Mouse (Mus musculus) limb, embryonic 13.5 days (tissue): ENCODE measurements around the gene Pde8b. TPM values are rescaled to one million over a fixed set of nuclear protein-coding genes. Genes with fewer than 3 reads are reported as not detected.
"Not testable (repeated sequence)": the region's sequence is repeated elsewhere in the genome, so short reads cannot be mapped to it uniquely, and the experiment has no call there.

Source experiments
- ATAC-seq: fragments of 200-750 bp; cut with Nextera tagmentation; 2 replicates; pipeline ENCODE4 v1.8.0; 2017; ENCODE audit warnings: low read depth, moderate number of reproducible peaks, moderate TSS enrichment; ENCODE audit not compliant: low FRiP score
- H3K27ac ChIP-seq: fragments of 300-500 bp; sonication (generic); 2 replicates; pipeline ENCODE4 v1.5.1; 2015; ENCODE audit warnings: inconsistent platforms, mild to moderate bottlenecking, moderate library complexity
- H3K27me3 ChIP-seq: fragments of 300-500 bp; sonication (generic); 2 replicates; pipeline ENCODE4 v1.6.1; 2015; ENCODE audit warnings: mild to moderate bottlenecking, inconsistent platforms
- H3K36me3 ChIP-seq: fragments of 300-500 bp; sonication (generic); 2 replicates; pipeline ENCODE4 v1.6.1; 2015; ENCODE audit warnings: inconsistent platforms, mild to moderate bottlenecking, moderate library complexity
- H3K4me1 ChIP-seq: fragments of 300-500 bp; sonication (generic); 2 replicates; pipeline ENCODE4 v1.6.1; 2015; ENCODE audit warnings: inconsistent platforms
- H3K4me2 ChIP-seq: fragments of 300-500 bp; sonication (generic); replicated peaks from 2 replicates; pipeline ENCODE4 v1.6.1; 2015; ENCODE audit warnings: inconsistent platforms, mild to moderate bottlenecking, moderate library complexity
- H3K4me3 ChIP-seq: fragments of 300-500 bp; sonication (generic); 2 replicates; pipeline ENCODE4 v1.5.1; 2015; ENCODE audit warnings: moderate library complexity, mild to moderate bottlenecking, inconsistent platforms
- H3K9ac ChIP-seq: fragments of 300-500 bp; sonication (generic); 2 replicates; pipeline ENCODE4 v1.6.1; 2015; ENCODE audit warnings: mild to moderate bottlenecking, inconsistent platforms
- H3K9me3 ChIP-seq: fragments of 300-500 bp; sonication (generic); 2 replicates; pipeline ENCODE4 v1.6.1; 2016; ENCODE audit warnings: inconsistent platforms
- WGBS: fragments of 180-500 bp; shearing (Covaris S2); methylation state at CpG from one replicate; pipeline ENCODE4 v1.1.7; 2015; 5-methylcytosine and 5-hydroxymethylcytosine counted together
- polyA plus RNA-seq: library from polyadenylated mRNA; unstranded; fragments of >200 nt; fragmentation: Nextera tagmentation; extraction: Ambion mirVana; gene quantifications from 2 replicates; pipeline ENCODE4 v1.2.1, GENCODE M21; 2015

Gene Pde8b
- polyA plus RNA-seq, 1 experiment from 2014 or later: 3.5 TPM

DNA sequence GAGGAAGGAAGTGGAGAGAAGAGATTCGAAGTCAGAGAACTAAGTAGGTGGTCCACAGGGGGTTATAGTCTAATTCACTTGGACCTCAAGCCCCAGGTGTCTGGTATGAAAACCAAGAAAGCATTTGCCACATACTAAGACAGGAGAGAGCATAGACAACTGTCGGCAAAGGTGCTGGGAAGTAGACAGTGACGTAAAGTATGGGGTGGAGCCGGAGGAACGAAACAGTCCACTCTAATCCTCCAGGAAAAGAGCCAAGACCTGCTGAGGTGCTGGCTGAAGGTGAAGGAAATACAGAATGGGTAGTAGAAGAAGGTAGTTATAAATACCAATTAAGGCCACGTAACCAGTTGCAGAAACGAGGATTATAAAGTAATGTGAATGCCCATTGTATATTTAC is 42.8 kb downstream of the Pde8b start:
- H3K4me1 ChIP-seq, H3K9me3 ChIP-seq, H3K4me3 ChIP-seq, ATAC-seq, H3K9ac ChIP-seq, H3K27ac ChIP-seq, H3K27me3 ChIP-seq, H3K36me3 ChIP-seq, H3K4me2 ChIP-seq: not testable (repeated sequence)
- 77% methylated on average over 7 of the region's 7 CpGs for WGBS

DNA sequence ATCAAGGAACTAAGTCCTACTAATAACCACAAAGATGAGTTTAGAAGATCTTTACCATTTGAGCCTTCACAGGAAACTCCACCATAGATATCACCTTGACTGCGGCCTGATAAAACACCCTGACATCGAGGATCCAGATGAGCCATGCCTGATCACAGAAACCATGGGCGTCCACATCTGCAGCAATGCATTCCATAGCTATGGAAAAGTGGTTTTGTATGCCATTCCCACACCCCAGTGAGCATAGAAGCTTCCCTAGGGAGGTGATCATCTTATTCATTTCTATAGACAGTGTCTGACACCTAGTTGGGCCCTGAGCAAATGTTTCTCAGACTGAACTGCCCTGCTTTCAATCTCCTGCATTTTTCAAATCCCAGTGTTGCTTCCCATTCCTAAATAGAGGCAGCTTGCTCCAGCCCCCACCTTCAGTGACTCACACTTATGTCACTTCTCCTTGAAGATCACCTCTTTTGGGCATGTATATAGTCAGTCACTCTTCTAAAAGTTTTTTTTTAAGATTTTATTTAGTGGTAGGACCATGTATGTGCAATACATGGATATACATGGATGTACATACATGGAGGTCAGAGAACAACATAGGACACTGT is 47.9 kb downstream of the Pde8b start:
- ATAC-seq: no peak
- no peaks in the 10 kb centered on the region for H3K4me1 ChIP-seq
- no peak overlapping the region for H3K4me3 ChIP-seq
- no peak overlapping the region for H3K27ac ChIP-seq
- no peak overlapping the region for H3K9ac ChIP-seq
- H3K9me3 ChIP-seq: no peaks in the 10 kb centered on the region
- no peak overlapping the region for H3K4me2 ChIP-seq
- no peaks in the 10 kb centered on the region for H3K27me3 ChIP-seq
- 85% methylated on average over 3 of the region's 3 CpGs for WGBS
- no peaks in the 10 kb centered on the region for H3K36me3 ChIP-seq

DNA sequence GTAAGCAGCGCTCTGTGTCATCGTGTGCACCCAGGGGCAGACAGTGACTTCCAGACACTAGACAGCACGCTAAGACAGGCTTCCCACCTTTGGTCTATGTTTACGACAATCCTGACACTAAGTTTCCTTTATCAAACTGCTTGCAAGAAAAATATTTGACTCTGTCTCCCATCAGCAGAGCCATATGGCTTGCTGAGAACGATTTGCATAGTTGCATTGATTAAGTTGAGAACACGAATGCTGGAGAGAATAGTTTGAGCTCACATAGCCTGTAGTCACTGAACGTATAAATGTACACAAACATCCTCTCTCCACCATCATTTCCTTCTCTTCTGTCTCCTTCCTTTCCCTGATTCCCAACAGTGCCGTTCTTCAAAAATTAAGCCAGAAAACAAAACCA is 49.3 kb downstream of the Pde8b start:
- no peak overlapping the region for H3K27ac ChIP-seq
- ATAC-seq: no peak
- WGBS: 81% methylated on average over 8 of the region's 8 CpGs

DNA sequence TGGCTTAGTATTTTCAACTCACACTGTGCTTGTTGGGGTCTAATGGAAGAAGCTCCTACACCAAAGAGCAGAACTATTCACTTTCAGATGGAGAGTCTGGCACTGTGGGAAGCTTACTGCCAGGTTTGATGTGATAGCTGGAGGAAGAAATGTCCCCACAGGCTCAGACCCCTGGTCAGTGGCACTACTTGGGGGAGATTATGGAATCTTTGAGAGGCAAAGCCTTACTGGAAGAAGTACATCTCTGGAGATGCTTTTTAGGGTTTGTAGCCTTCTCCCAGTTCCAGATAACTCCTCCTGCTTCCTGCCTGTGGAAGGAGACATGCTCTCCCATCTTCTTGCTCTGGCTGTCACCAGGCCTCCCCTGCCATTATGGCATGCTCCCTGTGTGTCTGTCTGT is 50.1 kb downstream of the Pde8b start:
- H3K9ac ChIP-seq: no peak overlapping the region
- no peak overlapping the region for H3K4me3 ChIP-seq
- no peak overlapping the region for H3K27ac ChIP-seq
- no peak overlapping the region for H3K4me2 ChIP-seq
- H3K27me3 ChIP-seq: no peaks in the 10 kb centered on the region
- no peak for ATAC-seq
- no peaks in the 10 kb centered on the region for H3K4me1 ChIP-seq
- H3K36me3 ChIP-seq: no peaks in the 10 kb centered on the region
- H3K9me3 ChIP-seq: no peaks in the 10 kb centered on the region

More for the DNA sequence above, 49.3 kb downstream of the Pde8b start:
- Histone ChIP-seq H3K4me2 (no peak overlapping the region), H3K4me3 (no peak overlapping the region), H3K27me3 (no peaks in the 10 kb centered on the region), H3K9ac (no peak overlapping the region), H3K4me1 (no peaks in the 10 kb centered on the region), H3K36me3 (no peaks in the 10 kb centered on the region), H3K9me3 (no peaks in the 10 kb centered on the region)

DNA sequence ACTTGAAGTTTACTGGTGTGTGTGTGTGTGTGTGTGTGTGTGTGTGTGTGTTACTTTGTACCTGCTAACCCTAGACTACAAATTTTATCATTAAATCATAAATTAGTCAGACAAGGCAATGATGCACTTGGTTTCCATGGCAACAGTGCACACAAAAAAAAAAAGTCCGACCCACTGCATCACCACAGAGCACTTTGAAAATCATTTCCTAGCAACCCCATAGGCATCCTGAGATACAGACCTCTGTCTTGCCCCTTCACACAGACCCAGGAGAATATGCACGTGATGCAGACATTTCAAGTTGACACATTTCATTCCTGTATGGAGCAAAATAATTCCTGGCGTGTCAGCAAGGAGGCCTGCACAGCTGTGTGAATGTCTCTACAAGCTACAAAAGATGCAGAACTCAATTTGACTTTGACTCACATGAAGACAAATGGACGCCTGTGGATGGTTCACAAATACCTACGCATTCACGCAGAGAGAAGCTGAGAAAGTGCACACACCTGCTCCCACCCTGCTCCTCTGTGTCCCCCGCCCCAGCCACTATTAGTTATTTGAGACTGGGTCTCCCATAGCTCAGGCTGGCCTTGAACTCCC is 53.9 kb downstream of the Pde8b start:
- Histone ChIP-seq H3K4me3 (no peak overlapping the region), H3K27ac (no peak overlapping the region), H3K27me3 (no peaks in the 10 kb centered on the region), H3K9ac (no peak overlapping the region), H3K4me1 (no peaks in the 10 kb centered on the region), H3K9me3 (no peaks in the 10 kb centered on the region), H3K36me3 (no peaks in the 10 kb centered on the region), H3K4me2 (no peak overlapping the region)
- 78% methylated on average over 7 of the region's 7 CpGs for WGBS
- no peak for ATAC-seq

DNA sequence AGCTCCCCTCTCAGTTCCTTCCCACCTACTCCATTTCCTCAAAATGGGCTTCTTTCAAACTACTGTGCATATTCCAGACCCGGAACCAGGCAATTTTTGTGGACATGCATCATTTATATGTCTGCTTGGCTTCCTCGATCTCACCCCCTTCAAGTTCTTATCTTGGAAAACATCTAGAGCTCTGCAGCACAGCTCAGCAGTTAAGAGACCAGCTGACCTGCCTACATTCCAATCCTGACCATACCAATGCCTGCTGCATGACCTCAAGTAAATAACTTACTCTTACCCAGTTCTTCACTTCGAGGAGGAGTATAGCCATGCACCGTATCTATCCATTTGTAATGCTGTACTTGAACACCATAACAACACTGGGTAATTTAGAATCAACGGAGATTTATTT is 58.2 kb downstream of the Pde8b start:
- no peak for ATAC-seq
- no peak overlapping the region for H3K27ac ChIP-seq
- no peak overlapping the region for H3K9ac ChIP-seq
- H3K9me3 ChIP-seq: no peaks in the 10 kb centered on the region
- no peaks in the 10 kb centered on the region for H3K36me3 ChIP-seq
- H3K4me1 ChIP-seq: no peaks in the 10 kb centered on the region
- H3K4me2 ChIP-seq: no peak overlapping the region
- no peak overlapping the region for H3K4me3 ChIP-seq
- WGBS: 80% methylated on average over 5 of the region's 5 CpGs
- no peaks in the 10 kb centered on the region for H3K27me3 ChIP-seq

DNA sequence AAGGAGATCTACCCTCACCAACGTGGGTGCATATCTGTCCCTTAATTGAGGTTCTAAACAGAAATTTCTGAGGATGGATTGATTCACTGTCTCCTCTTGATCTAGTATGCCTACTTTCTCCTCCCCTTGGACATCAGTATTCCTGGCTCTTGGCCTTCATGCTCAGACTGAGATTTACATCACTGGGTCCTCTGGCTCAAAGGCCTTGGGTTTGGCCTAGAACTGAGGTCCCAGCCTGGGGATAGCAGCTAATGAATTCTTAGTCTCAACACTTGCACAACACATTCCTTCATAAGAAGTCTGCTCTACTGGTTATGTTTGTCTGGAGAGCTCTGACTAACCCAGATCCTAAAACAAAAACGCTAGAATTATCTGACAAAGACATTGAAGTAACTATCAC is 61.0 kb downstream of the Pde8b start:
- no peak for ATAC-seq
- WGBS: 82% methylated on average over 2 of the region's 2 CpGs
- Histone ChIP-seq H3K9ac (no peak overlapping the region), H3K4me3 (no peak overlapping the region), H3K27ac (no peak overlapping the region), H3K9me3 (no peaks in the 10 kb centered on the region), H3K4me1 (no peaks in the 10 kb centered on the region), H3K4me2 (no peak overlapping the region), H3K27me3 (no peaks in the 10 kb centered on the region), H3K36me3 (no peaks in the 10 kb centered on the region)

DNA sequence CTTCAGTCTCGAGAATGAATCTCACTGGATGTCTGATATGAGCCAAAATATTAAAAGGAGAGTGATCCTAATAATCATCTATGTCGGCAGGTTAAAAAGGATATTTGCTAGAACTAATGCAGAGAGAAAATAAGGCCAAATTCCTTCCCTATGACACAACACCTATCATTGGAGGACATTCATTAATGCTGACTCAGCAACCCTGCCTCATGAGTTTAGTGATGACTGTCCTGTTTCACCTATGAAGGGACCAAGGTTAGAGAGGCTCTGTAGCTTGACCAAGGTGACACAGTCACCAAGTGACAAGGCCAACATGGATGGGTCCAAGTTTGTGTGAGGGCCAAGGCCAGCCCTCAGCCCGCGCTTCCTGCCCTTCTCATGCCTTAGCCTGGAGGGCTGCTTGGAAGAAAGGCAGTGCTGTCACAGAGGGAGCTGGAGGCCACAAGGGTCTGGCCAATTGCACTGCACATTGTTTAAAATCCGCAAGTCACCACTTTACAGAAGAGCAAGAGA is 62.9 kb downstream of the Pde8b start:
- WGBS: 88% methylated on average over 5 of the region's 5 CpGs
- Histone ChIP-seq H3K9me3 (no peaks in the 10 kb centered on the region), H3K36me3 (no peaks in the 10 kb centered on the region), H3K27me3 (no peaks in the 10 kb centered on the region), H3K27ac (no peak overlapping the region), H3K4me2 (no peak overlapping the region), H3K9ac (no peak overlapping the region), H3K4me3 (no peak overlapping the region), H3K4me1 (no peaks in the 10 kb centered on the region)
- no peak for ATAC-seq

DNA sequence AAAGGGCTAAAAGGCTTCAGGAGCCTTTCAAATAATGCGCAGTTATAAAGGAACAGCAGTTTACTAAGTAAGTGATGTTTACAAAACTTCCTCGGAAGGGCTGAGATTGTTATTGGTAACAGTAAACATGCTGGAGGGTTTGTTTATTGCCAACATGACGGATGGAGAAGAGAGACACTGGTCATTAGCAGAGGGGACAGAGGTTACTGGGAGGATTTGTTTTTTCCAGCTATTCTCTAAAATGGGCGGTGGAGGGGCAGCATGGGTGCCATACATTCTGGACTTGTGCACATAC is 63.4 kb downstream of the Pde8b start:
- no peak for ATAC-seq
- no peak overlapping the region for H3K4me2 ChIP-seq
- H3K4me3 ChIP-seq: no peak overlapping the region
- H3K9me3 ChIP-seq: no peaks in the 10 kb centered on the region
- H3K27ac ChIP-seq: no peak overlapping the region
- WGBS: 39% methylated on average over 4 of the region's 4 CpGs
- H3K4me1 ChIP-seq: no peaks in the 10 kb centered on the region
- no peaks in the 10 kb centered on the region for H3K36me3 ChIP-seq
- H3K9ac ChIP-seq: no peak overlapping the region
- no peaks in the 10 kb centered on the region for H3K27me3 ChIP-seq

DNA sequence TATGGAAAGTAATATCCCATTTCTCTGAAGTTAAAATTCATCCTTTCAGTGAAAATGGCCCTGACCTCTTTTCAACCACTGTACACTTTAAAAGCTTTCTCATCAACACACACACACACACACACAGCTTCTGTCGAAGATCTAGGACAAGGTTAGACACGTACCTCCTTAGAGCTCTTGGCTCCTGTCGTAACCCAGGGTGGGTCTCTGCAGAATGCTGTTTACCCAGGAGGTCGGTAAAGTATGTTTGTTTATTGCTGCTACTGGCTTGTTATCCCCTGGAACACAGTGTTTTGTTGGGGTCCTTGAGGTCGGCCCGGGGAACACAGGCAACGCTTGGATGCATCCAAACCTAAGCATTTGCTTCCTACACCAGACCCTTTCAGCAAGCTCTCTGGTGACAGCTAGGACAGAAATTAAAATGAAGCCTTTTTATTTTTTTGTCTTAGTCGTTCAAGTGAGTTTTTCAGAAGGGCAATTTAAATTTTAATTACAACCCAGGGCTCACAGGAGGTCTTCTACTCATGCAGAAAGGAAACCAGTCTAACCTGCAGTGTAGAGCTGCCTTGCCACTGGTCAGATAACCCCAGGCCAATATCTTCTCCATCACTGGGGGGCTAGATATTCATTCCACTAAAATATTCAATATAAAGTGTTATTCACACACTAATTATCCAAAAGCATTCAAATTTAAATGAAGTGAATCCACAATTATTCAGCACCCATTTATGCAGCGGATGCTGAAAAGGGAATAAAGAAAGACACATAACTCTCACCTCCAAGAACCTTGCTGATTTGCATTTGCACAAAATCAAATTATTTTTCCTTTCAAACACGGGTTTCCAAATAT is 64.0 kb downstream of the Pde8b start:
- Histone ChIP-seq H3K27me3 (no peaks in the 10 kb centered on the region), H3K4me2 (no peak overlapping the region), H3K36me3 (no peaks in the 10 kb centered on the region), H3K27ac (no peak overlapping the region), H3K4me3 (no peak overlapping the region), H3K9ac (no peak overlapping the region), H3K4me1 (no peaks in the 10 kb centered on the region), H3K9me3 (no peaks in the 10 kb centered on the region)
- ATAC-seq: no peak
- 31% methylated on average over 10 of the region's 10 CpGs for WGBS

DNA sequence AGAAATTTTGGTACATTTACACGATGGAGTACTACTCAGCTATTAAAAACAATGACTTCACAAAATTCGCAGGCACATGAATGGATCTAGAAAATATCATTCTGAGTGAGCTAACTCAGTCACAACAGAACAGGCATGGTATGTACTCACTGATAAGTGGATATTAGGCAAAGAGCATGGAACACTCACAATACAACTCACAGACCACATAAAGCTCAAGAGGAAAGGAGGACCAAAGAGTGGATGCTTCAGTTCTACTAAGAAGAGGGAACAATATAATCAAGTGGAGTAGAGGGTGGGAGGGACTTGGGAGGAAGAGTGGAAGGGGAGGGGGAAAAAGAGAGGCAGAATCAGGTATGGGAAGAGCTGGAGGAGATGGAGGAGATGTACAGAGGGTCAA is 66.5 kb downstream of the Pde8b start:
- WGBS: 89% methylated on average over 2 of the region's 2 CpGs
- Histone ChIP-seq H3K9me3 (peaks cover 6% of the 10 kb centered on the region; the same call in 1 of the 2 replicates), H3K27me3 (no peaks in the 10 kb centered on the region), H3K4me2 (no peak overlapping the region), H3K27ac (no peak overlapping the region), H3K36me3 (no peaks in the 10 kb centered on the region), H3K4me1 (no peaks in the 10 kb centered on the region), H3K4me3 (no peak overlapping the region), H3K9ac (no peak overlapping the region)
- ATAC-seq: no peak

DNA sequence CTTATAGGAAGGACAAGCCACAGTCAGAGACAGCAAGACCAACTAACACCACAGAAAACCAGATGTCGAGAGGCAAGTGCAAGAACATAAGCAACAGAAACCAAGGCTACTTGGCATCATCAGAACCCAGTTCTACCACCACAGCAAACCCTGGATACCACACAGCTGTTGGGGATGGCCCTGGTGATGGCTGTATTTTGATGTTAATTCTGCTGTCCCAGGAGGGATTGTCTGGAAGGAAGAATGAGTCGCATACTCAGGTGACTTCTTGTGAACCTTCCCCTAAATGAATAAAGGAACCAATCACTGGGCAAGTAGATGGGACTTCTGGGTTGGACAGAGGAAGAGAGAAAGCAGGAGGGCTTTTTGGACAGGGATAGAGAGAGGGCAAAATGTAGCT is 69.9 kb downstream of the Pde8b start:
- Histone ChIP-seq H3K4me3 (no peak overlapping the region), H3K9me3 (peaks cover 6% of the 10 kb centered on the region; the same call in 1 of the 2 replicates), H3K27me3 (no peaks in the 10 kb centered on the region), H3K27ac (no peak overlapping the region), H3K4me1 (no peaks in the 10 kb centered on the region), H3K36me3 (no peaks in the 10 kb centered on the region), H3K9ac (no peak overlapping the region), H3K4me2 (no peak overlapping the region)
- WGBS: 98% methylated on average over 2 of the region's 2 CpGs
- ATAC-seq: no peak
